Mouse (Mus musculus): Measurements from ENCODE around the gene Acvr2a.

Gene Acvr2a

GRCm38 (mm10) chr2:48868199-48868913, 54.4 kb downstream of the Acvr2a start:
- no peak for DNase-seq (ENCODE audit: low spot score)

- peak; percentile 41 for DNase-seq (ENCODE audit: low spot score)
Measured at GRCm38 (mm10) chr2:48885945-48886344, 72.0 kb downstream of the Acvr2a start.

- no peak for DNase-seq (ENCODE audit: low spot score)
Measured at GRCm38 (mm10) chr2:48895186-48895585, 81.3 kb downstream of the Acvr2a start.

- DNase-seq (ENCODE audit: low spot score), result no peak
Measured at GRCm38 (mm10) chr2:48908866-48909265, 95.0 kb downstream of the Acvr2a start.

GRCm38 (mm10) chr2:48914185-48914584, 100.3 kb downstream of the Acvr2a start:
- DNase-seq (ENCODE audit: low spot score), result no peak

- DNase-seq (ENCODE audit: low spot score), result no peak
Measured at GRCm38 (mm10) chr2:48915832-48916231, 101.9 kb downstream of the Acvr2a start.

- no peak for DNase-seq (ENCODE audit: low spot score)
Measured at GRCm38 (mm10) chr2:48935058-48935457, 121.1 kb downstream of the Acvr2a start.

- DNase-seq (ENCODE audit: low spot score), result no peak
Measured at GRCm38 (mm10) chr2:48947761-48948160, 133.9 kb downstream of the Acvr2a start.

- peak; percentile 99 for DNase-seq (ENCODE audit: low spot score)
Measured at GRCm38 (mm10) chr2:48948841-48949584, 135.1 kb downstream of the Acvr2a start, which contains the start of gene Mbd5. Mbd5 (plus strand) TSS chr2:48949508.

- DNase-seq (ENCODE audit: low spot score), result peak; percentile 33
Measured at GRCm38 (mm10) chr2:48949743-48950251, 135.9 kb downstream of the Acvr2a start.

- no peak for DNase-seq (ENCODE audit: low spot score)
Measured at GRCm38 (mm10) chr2:48950252-48950315, 136.2 kb downstream of the Acvr2a start, which contains the start of gene Orc4. Orc4 (minus strand) TSS chr2:48950277.

- no peak for DNase-seq (ENCODE audit: low spot score)
Measured at GRCm38 (mm10) chr2:48950316-48950880, 136.5 kb downstream of the Acvr2a start.

Measured in T-cell, adult 2 months (primary cell).